Mouse (Mus musculus) heart, postnatal 0 days (tissue): ENCODE data around the gene Mrps34. TPM values are rescaled to one million over a fixed set of nuclear protein-coding genes. Genes with fewer than 3 reads are reported as not detected.

ENCODE experiments used
- ATAC-seq: fragments of 200-750 bp; cut with Nextera tagmentation; 2 replicates; pipeline ENCODE4 v1.8.0; 2017; ENCODE audit warnings: low read depth, moderate number of reproducible peaks, moderate library complexity; ENCODE audit not compliant: insufficient read depth
- DNase-seq: peaks from one replicate; pipeline ENCODE4 v3.0.0-alpha.2; 2016; ENCODE audit warnings: low spot score
- H3K27ac ChIP-seq: fragments of 300-500 bp; sonication (generic); 2 replicates; pipeline ENCODE4 v1.5.1; 2014; ENCODE audit warnings: low read depth, mild to moderate bottlenecking
- H3K27me3 ChIP-seq: fragments of 300-500 bp; sonication (generic); 2 replicates; pipeline ENCODE4 v1.6.1; 2014; ENCODE audit warnings: low read length, mixed read lengths; ENCODE audit not compliant: control insufficient read depth, insufficient read depth
- H3K36me3 ChIP-seq: fragments of 300-500 bp; sonication (generic); replicated peaks from 2 replicates; pipeline ENCODE4 v1.6.1; 2014; ENCODE audit warnings: low read length, mixed read lengths; ENCODE audit not compliant: control insufficient read depth, insufficient read depth
- H3K4me1 ChIP-seq: fragments of 300-500 bp; sonication (generic); 2 replicates; pipeline ENCODE4 v1.6.1; 2014; ENCODE audit warnings: antibody characterized with exemption; ENCODE audit not compliant: control insufficient read depth, insufficient read depth
- H3K4me2 ChIP-seq: fragments of 300-500 bp; sonication (generic); 2 replicates; pipeline ENCODE4 v1.6.1; 2014; ENCODE audit warnings: low read depth, mild to moderate bottlenecking, low read length, moderate library complexity
- H3K4me3 ChIP-seq: fragments of 300-500 bp; sonication (generic); 2 replicates; pipeline ENCODE4 v1.5.1; 2014; ENCODE audit warnings: low read depth, low read length
- H3K9ac ChIP-seq: fragments of 300-500 bp; sonication (generic); replicated peaks from 2 replicates; pipeline ENCODE4 v1.6.1; 2014; ENCODE audit warnings: low read depth, low read length, mixed read lengths
- H3K9me3 ChIP-seq: fragments of 300-500 bp; sonication (generic); replicated peaks from 2 replicates; pipeline ENCODE4 v1.6.1; 2016; ENCODE audit warnings: low read length; ENCODE audit not compliant: control insufficient read depth
- CTCF ChIP-seq: IDR thresholded peaks from 2 replicates; pipeline ENCODE4 v1.5.1; 2016; ENCODE audit warnings: antibody characterized with exemption, control low read depth, low read depth
- EP300 ChIP-seq: IDR thresholded peaks from 2 replicates; pipeline ENCODE4 v1.6.1; 2016; ENCODE audit warnings: antibody characterized with exemption, low read depth
- WGBS: fragments of 180-500 bp; shearing (Covaris S2); extraction: QIAGEN DNeasy Blood & Tissue Kit; methylation state at CpG from one replicate; pipeline ENCODE4 v1.1.7; 2014; 5-methylcytosine and 5-hydroxymethylcytosine counted together
- polyA plus RNA-seq: library from polyadenylated mRNA; unstranded; fragments of >200 nt; fragmentation: Nextera tagmentation; extraction: Ambion mirVana; gene quantifications from 2 replicates; pipeline ENCODE4 v1.2.1, GENCODE M21; 2015
- total RNA-seq: library from RNA; depleted of rRNA; stranded (reverse); fragments of >200 nt; gene quantifications from 2 replicates; pipeline ENCODE4 v1.2.3, GENCODE M21; 2014; ENCODE audit warnings: low replicate concordance

Mrps34 gene
- total and polyA plus RNA-seq, 2 experiments from 2014 or later = 64.0 to 147 TPM

- DNase-seq (no peak), ATAC-seq (no peak)
- Histone ChIP-seq H3K27ac (no peak overlapping the region), H3K4me3 (no peak overlapping the region), H3K9me3 (no peaks in the 10 kb centered on the region), H3K9ac (no peak overlapping the region), H3K36me3 (peaks cover 10% of the 10 kb centered on the region), H3K4me2 (no peak overlapping the region), H3K4me1 (peaks cover 18% of the 10 kb centered on the region), H3K27me3 (no peaks in the 10 kb centered on the region)
- TF ChIP-seq EP300 (no peak), CTCF (no peak)
- 86% methylated on average over 4 of the region's 4 CpGs for WGBS
Observed at GRCm38 (mm10) chr17:24932431-24932830, 37.5 kb downstream of the Mrps34 start.

GRCm38 (mm10) chr17:24933163-24933562, 38.2 kb downstream of the Mrps34 start:
- Histone ChIP-seq H3K4me3 (no peak overlapping the region), H3K4me1 (peaks cover 18% of the 10 kb centered on the region), H3K9ac (no peak overlapping the region), H3K9me3 (no peaks in the 10 kb centered on the region), H3K27me3 (no peaks in the 10 kb centered on the region), H3K27ac (no peak overlapping the region), H3K4me2 (no peak overlapping the region), H3K36me3 (0 out of 2 replicates have a peak, but pooled peaks cover 5% of the 10 kb centered on the region)
- 73% methylated on average over 4 of the region's 4 CpGs for WGBS
- DNase-seq (no peak), ATAC-seq (no peak)
- TF ChIP-seq CTCF (no peak), EP300 (no peak)

- no peak overlapping the region for H3K27ac ChIP-seq
- H3K9me3 ChIP-seq = no peaks in the 10 kb centered on the region
- no peak for ATAC-seq
- H3K9ac ChIP-seq = peak overlapping the region; percentile 62; the same call in 1 of the 2 replicates
- no peak overlapping the region; the same call in 1 of the 2 replicates for H3K4me3 ChIP-seq
- 33% methylated on average over 4 of the region's 4 CpGs for WGBS
- no peaks in the 10 kb centered on the region for H3K27me3 ChIP-seq
- no peaks in the 10 kb centered on the region for H3K36me3 ChIP-seq
- DNase-seq = no peak
- peaks cover 18% of the 10 kb centered on the region for H3K4me1 ChIP-seq
- peak overlapping the region; percentile 79 for H3K4me2 ChIP-seq
- TF ChIP-seq CTCF (no peak), EP300 (no peak)
Observed at GRCm38 (mm10) chr17:24934926-24935325, 40.0 kb downstream of the Mrps34 start.

DNA sequence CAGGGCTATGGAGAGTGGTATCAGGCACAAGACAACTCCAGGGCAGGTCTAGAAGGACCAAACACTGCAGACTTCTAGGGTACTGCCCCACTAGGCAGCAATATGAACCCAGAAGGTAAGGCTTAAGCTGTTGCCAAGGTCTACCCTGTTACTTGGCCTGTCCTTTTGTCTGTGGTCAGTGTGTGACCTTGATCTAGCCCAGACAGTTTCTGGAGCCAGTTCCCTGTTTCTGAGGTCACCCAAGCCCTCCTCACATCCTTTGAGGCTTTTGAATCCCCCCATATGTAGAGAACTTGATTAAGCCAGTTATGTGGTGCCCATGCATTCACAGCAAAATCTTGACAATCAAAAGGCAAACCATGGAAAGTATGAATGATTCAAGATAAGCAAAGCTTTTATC, 40.8 kb downstream of the Mrps34 start:
- no peak for DNase-seq
- H3K9me3 ChIP-seq = no peaks in the 10 kb centered on the region
- H3K4me2 ChIP-seq = peak overlapping the region; percentile 79
- H3K4me3 ChIP-seq = peak overlapping the region; percentile 73
- no peak for ATAC-seq
- no peaks in the 10 kb centered on the region for H3K27me3 ChIP-seq
- TF ChIP-seq CTCF = no peak
- no peak for TF ChIP-seq EP300
- no peak overlapping the region for H3K27ac ChIP-seq
- H3K36me3 ChIP-seq = no peaks in the 10 kb centered on the region
- H3K4me1 ChIP-seq = peaks cover 18% of the 10 kb centered on the region
- H3K9ac ChIP-seq = peak overlapping the region; percentile 62

- DNase-seq (peak; percentile 92), ATAC-seq (peak; percentile 98)
- H3K4me1 ChIP-seq = peaks cover 18% of the 10 kb centered on the region
- TF ChIP-seq CTCF = no peak; the same call in 1 of the 2 replicates
- no peak for TF ChIP-seq EP300
- peak within 1 kb of the TSS; percentile 62 for H3K9ac ChIP-seq
- H3K27me3 ChIP-seq = no peaks in the 10 kb centered on the region
- H3K4me2 ChIP-seq = peak within 1 kb of the TSS; percentile 79
- H3K27ac ChIP-seq = peak within 1 kb of the TSS; percentile 78
- H3K9me3 ChIP-seq = no peaks in the 10 kb centered on the region
- H3K4me3 ChIP-seq = peak within 1 kb of the TSS; percentile 73
- WGBS = under 1% methylated on average over 78 of the region's 78 CpGs
- no peaks in the 10 kb centered on the region for H3K36me3 ChIP-seq
Observed at GRCm38 (mm10) chr17:24936259-24937237, 41.6 kb downstream of the Mrps34 start, which contains the start of gene Mapk8ip3. TSS of gene Mapk8ip3 (minus strand) at chr17:24936977.
